Mouse (Mus musculus): ENCODE measurements around the gene Ncoa7.
"Not testable (repeated sequence)": the region's sequence is repeated elsewhere in the genome, so short reads cannot be mapped to it uniquely, and the experiment has no call there.

- TF ChIP-seq CTCF, POLR2A (IDR thresholded peaks at IDR 0.05; ENCODE audit: extremely low read depth, insufficient read depth, low read length): not testable (repeated sequence)
Observed at GRCm38 (mm10) chr10:30780921-30781320, 22.2 kb downstream of the Ncoa7 start.
